ENCODE assay signal across 14 mouse cellular contexts in genomic region chr9:53664819-53665218, GRCm38 (mm10). TPM values are rescaled to one million over a fixed set of nuclear protein-coding genes. Genes with fewer than 3 reads are reported as not detected.
DNase-seq lines count a peak whose midpoint lies in the region; ATAC-seq lines count a peak whose summit lies in the region.
"Had no signal": no experiment of that assay in that cellular context is flagged by ENCODE, and none has a peak within 500 bp of the region (broad histone marks: within the 10 kb centered on the region; RNA-seq: fewer than 3 reads in every experiment).

No protein-coding gene starts in this region.

- H3K36me3 ChIP-seq in hindbrain, embryonic 12.5 days: peaks cover 3% of the 10 kb centered on the region; the same call in 1 of the 2 replicates
- H3K36me3 ChIP-seq in hindbrain, embryonic 16.5 days (ENCODE audit: control insufficient read depth, insufficient read depth, low read length): no peaks in the 10 kb centered on the region
- no peaks in the 10 kb centered on the region for H3K36me3 ChIP-seq in neural tube, embryonic 12.5 days
- peaks cover 9% of the 10 kb centered on the region for H3K36me3 ChIP-seq in limb, embryonic 13.5 days

- no peaks in the 10 kb centered on the region for H3K9me3 ChIP-seq in hindbrain, embryonic 12.5 days (replicated peaks)
- no peaks in the 10 kb centered on the region for H3K9me3 ChIP-seq in hindbrain, embryonic 16.5 days (ENCODE audit: control insufficient read depth, low read length)
- H3K9me3 ChIP-seq in neural tube, embryonic 12.5 days: no peaks in the 10 kb centered on the region
- no peaks in the 10 kb centered on the region for H3K9me3 ChIP-seq in limb, embryonic 13.5 days

- H3K4me2 ChIP-seq in hindbrain, embryonic 12.5 days (replicated peaks): peak overlapping the region; percentile 67; the same call in 1 of the 2 replicates
- no peak overlapping the region; the same call in 1 of the 2 replicates for H3K4me2 ChIP-seq in hindbrain, embryonic 16.5 days (ENCODE audit: low read length)
- H3K4me2 ChIP-seq in neural tube, embryonic 12.5 days (replicated peaks): peak overlapping the region; percentile 91
- H3K4me2 ChIP-seq in limb, embryonic 13.5 days (replicated peaks): peak overlapping the region; percentile 19; the same call in 1 of the 2 replicates

- H3K27me3 ChIP-seq in hindbrain, embryonic 12.5 days: no peaks in the 10 kb centered on the region
- H3K27me3 ChIP-seq in hindbrain, embryonic 16.5 days (replicated peaks; ENCODE audit: control insufficient read depth, insufficient read depth, low read length): no peaks in the 10 kb centered on the region
- no peaks in the 10 kb centered on the region for H3K27me3 ChIP-seq in neural tube, embryonic 12.5 days (replicated peaks)
- H3K27me3 ChIP-seq in limb, embryonic 13.5 days: no peaks in the 10 kb centered on the region

- no peak overlapping the region for H3K9ac ChIP-seq in hindbrain, embryonic 12.5 days
- no peak overlapping the region for H3K9ac ChIP-seq in hindbrain, embryonic 16.5 days (ENCODE audit: low read depth, low read length)
- no peak overlapping the region for H3K9ac ChIP-seq in neural tube, embryonic 12.5 days
- no peak overlapping the region for H3K9ac ChIP-seq in limb, embryonic 13.5 days

- 74% methylated on average over 2 of the region's 2 CpGs for WGBS in hindbrain, embryonic 12.5 days
- 63% methylated on average over 2 of the region's 2 CpGs for WGBS in hindbrain, embryonic 16.5 days
- 79% methylated on average over 2 of the region's 2 CpGs for WGBS in neural tube, embryonic 12.5 days
- 88% methylated on average over 2 of the region's 2 CpGs for WGBS in limb, embryonic 13.5 days

- H3K4me3 ChIP-seq in hindbrain, embryonic 12.5 days: no peak overlapping the region
- H3K4me3 ChIP-seq in hindbrain, embryonic 16.5 days (ENCODE audit: low read length): no peak overlapping the region
- H3K4me3 ChIP-seq in neural tube, embryonic 12.5 days: no peak overlapping the region
- H3K4me3 ChIP-seq in limb, embryonic 13.5 days: no peak overlapping the region

- H3K27ac ChIP-seq in hindbrain, embryonic 12.5 days: no peak overlapping the region
- H3K27ac ChIP-seq in hindbrain, embryonic 16.5 days (ENCODE audit: low read depth, low read length): no peak overlapping the region
- H3K27ac ChIP-seq in neural tube, embryonic 12.5 days: no peak overlapping the region
- no peak overlapping the region for H3K27ac ChIP-seq in limb, embryonic 13.5 days

- no peak for DNase-seq in neural tube, embryonic 10.5 days (ENCODE audit: extremely low spot score, low spot score)
- no peak for DNase-seq in cerebellum, adult 8-10 months
- DNase-seq in heart, postnatal 25 days (ENCODE audit: low spot score): no peak
- DNase-seq: adrenal gland, postnatal 36 days; cerebellum, postnatal 14 days; heart, adult 18-20 months; thymus, adult 18-20 months had no signal

- no peak for ATAC-seq in hindbrain, embryonic 12.5 days (ENCODE audit: low FRiP score)
- ATAC-seq in hindbrain, embryonic 16.5 days: no peak
- ATAC-seq in neural tube, embryonic 12.5 days (ENCODE audit: low FRiP score, low read depth): no peak
- no peak for ATAC-seq in limb, embryonic 13.5 days (ENCODE audit: low FRiP score, low read depth)
- ATAC-seq: CD4-positive, CD25-positive, alpha-beta regulatory T cell, adult 4 months; inflammation-experienced regulatory T-cells, adult 6 months had no signal

- H3K4me1 ChIP-seq in hindbrain, embryonic 12.5 days: peaks cover 20% of the 10 kb centered on the region
- H3K4me1 ChIP-seq in hindbrain, embryonic 16.5 days (ENCODE audit: control insufficient read depth, insufficient read depth, low read depth, low read length): peaks cover 23% of the 10 kb centered on the region
- peaks cover 17% of the 10 kb centered on the region for H3K4me1 ChIP-seq in neural tube, embryonic 12.5 days
- H3K4me1 ChIP-seq in limb, embryonic 13.5 days: peaks cover 20% of the 10 kb centered on the region

- intact Hi-C loops in heart, postnatal 25 days (cut with DNase I): loop anchor here (5.0 kb wide), 1 partner anchor 128 kb away; the partner anchor contains the start of genes Atm and Npat

RNA-seq across cellular contexts. Expression of gene Cul5, which starts 5.0 kb away (rescaled TPM):
- 49.1 and 49.8 TPM in 2 replicates for polyA plus RNA-seq in hindbrain, embryonic 12.5 days (2016; fragmentation: Nextera tagmentation; extraction: Ambion mirVana)
- 30.6 and 35.9 TPM in 2 replicates for polyA plus RNA-seq in hindbrain, embryonic 16.5 days (2015; fragmentation: Nextera tagmentation; extraction: Ambion mirVana)
- 49.0 and 52.8 TPM in 2 replicates for polyA plus RNA-seq in neural tube, embryonic 12.5 days (2016; fragmentation: Nextera tagmentation; extraction: Ambion mirVana)
- polyA plus RNA-seq in limb, embryonic 13.5 days (2015; fragmentation: Nextera tagmentation; extraction: Ambion mirVana): 35.6 and 35.9 TPM in 2 replicates
- 10 to 100 TPM; 43.4 to 46.4 TPM for total RNA-seq in heart, postnatal 25 days (2021)

RNA-seq across cellular contexts. Expression of gene Rab39, which starts 41.2 kb away (rescaled TPM):
- polyA plus RNA-seq in hindbrain, embryonic 12.5 days (2016; fragmentation: Nextera tagmentation; extraction: Ambion mirVana): 3.1 and 3.2 TPM in 2 replicates
- polyA plus RNA-seq in hindbrain, embryonic 16.5 days (2015; fragmentation: Nextera tagmentation; extraction: Ambion mirVana): 3.7 and 3.8 TPM in 2 replicates
- polyA plus RNA-seq in neural tube, embryonic 12.5 days (2016; fragmentation: Nextera tagmentation; extraction: Ambion mirVana): 3.8 and 5.2 TPM in 2 replicates
- polyA plus RNA-seq in limb, embryonic 13.5 days (2015; fragmentation: Nextera tagmentation; extraction: Ambion mirVana): 0.50 and 0.69 TPM in 2 replicates
- under 1 TPM; 0.08 to 0.25 TPM for total RNA-seq in heart, postnatal 25 days (2021)
- total RNA-seq: gastrocnemius, adult 18-20 months had no signal
- polyA plus RNA-seq: CD4-positive, CD25-positive, alpha-beta regulatory T cell, adult 4 months; inflammation-experienced regulatory T-cells, adult 6 months had no signal

RNA-seq across cellular contexts. Expression of gene Acat1, which starts 54.6 kb away (rescaled TPM):
- polyA plus RNA-seq in hindbrain, embryonic 12.5 days (2016; fragmentation: Nextera tagmentation; extraction: Ambion mirVana): 82.6 and 103 TPM in 2 replicates
- polyA plus RNA-seq in hindbrain, embryonic 16.5 days (2015; fragmentation: Nextera tagmentation; extraction: Ambion mirVana): 179 and 204 TPM in 2 replicates
- 86.1 and 94.9 TPM in 2 replicates for polyA plus RNA-seq in neural tube, embryonic 12.5 days (2016; fragmentation: Nextera tagmentation; extraction: Ambion mirVana)
- polyA plus RNA-seq in limb, embryonic 13.5 days (2015; fragmentation: Nextera tagmentation; extraction: Ambion mirVana): 120 and 125 TPM in 2 replicates
- 100 to 1,000 TPM; 276 to 289 TPM for total RNA-seq in heart, postnatal 25 days (2021)
